Mouse (Mus musculus) adrenal gland, postnatal 25 days (tissue): ENCODE results near the gene 4930519G04Rik. TPM values are rescaled to one million over a fixed set of nuclear protein-coding genes. Genes with fewer than 3 reads are reported as not detected.
"Not testable (repeated sequence)": the region's sequence is repeated elsewhere in the genome, so short reads cannot be mapped to it uniquely, and the experiment has no call there.

Source experiments
- DNase-seq: peaks from one replicate; pipeline ENCODE4 v3.0.0; 2021; ENCODE audit warnings: mixed read lengths
- microRNA-seq, 2 experiments: library from miRNA; unstranded; fragments of <30 nt; microRNA quantifications; one replicate each; pipeline ENCODE4 v1.2.0; 2021
- total RNA-seq: library from RNA; stranded (reverse); gene quantifications from 2 replicates; pipeline ENCODE4 v1.2.3, GENCODE M21; 2021

The 4930519G04Rik gene
- total RNA-seq, 1 experiment from 2014 or later: not detected

GRCm38 (mm10) chr5:114913686-114914085, 60.2 kb downstream of the 4930519G04Rik start:
- no peak for DNase-seq

GRCm38 (mm10) chr5:114914855-114915254, 61.4 kb downstream of the 4930519G04Rik start:
- no peak for DNase-seq

- no peak for DNase-seq
Measured at GRCm38 (mm10) chr5:114915854-114916253, 62.4 kb downstream of the 4930519G04Rik start.

- DNase-seq: no peak
Measured at GRCm38 (mm10) chr5:114916777-114917176, 63.3 kb downstream of the 4930519G04Rik start.

- DNase-seq: not testable (repeated sequence)
Measured at GRCm38 (mm10) chr5:114917357-114917756, 63.9 kb downstream of the 4930519G04Rik start.

GRCm38 (mm10) chr5:114921551-114922365, 68.3 kb downstream of the 4930519G04Rik start:
- DNase-seq: no peak

GRCm38 (mm10) chr5:114922366-114922731, 68.9 kb downstream of the 4930519G04Rik start:
- no peak for DNase-seq

GRCm38 (mm10) chr5:114922998-114923473, 69.6 kb downstream of the 4930519G04Rik start, which contains the start of gene Oasl1:
Gene Oasl1, plus strand, starts transcription at chr5:114923240.
- DNase-seq: peak; percentile 43

- no peak for DNase-seq
Measured at GRCm38 (mm10) chr5:114926153-114926684, 72.8 kb downstream of the 4930519G04Rik start.

GRCm38 (mm10) chr5:114926753-114927152, 73.3 kb downstream of the 4930519G04Rik start:
- no peak for DNase-seq

GRCm38 (mm10) chr5:114931626-114932025, 78.2 kb downstream of the 4930519G04Rik start:
- no peak for DNase-seq

GRCm38 (mm10) chr5:114933206-114933605, 79.7 kb downstream of the 4930519G04Rik start:
- no peak for DNase-seq

Small RNA genes within 50 kb of the gene (microRNA-seq; reads per million reads assigned to microRNA genes)
- 22.0 to 22.4 reads per million in 2 experiments for gene Mir6240

Other genes starting within 250 kb of the 4930519G04Rik start
- gene Trpv4, start 195.2 kb upstream of the 4930519G04Rik start, total RNA-seq: 1.2 and 1.3 TPM in 2 replicates
- 61.9 and 66.2 TPM in 2 replicates for gene Gltp, start 162.7 kb upstream of the 4930519G04Rik start, total RNA-seq
- gene Tchp, start 145.9 kb upstream of the 4930519G04Rik start, total RNA-seq: 13.5 and 14.6 TPM in 2 replicates
- gene Ankrd13a, start 79.0 kb upstream of the 4930519G04Rik start, total RNA-seq: 74.6 and 93.8 TPM in 2 replicates
- gene Git2, start 78.1 kb upstream of the 4930519G04Rik start, total RNA-seq: 50.4 and 52.3 TPM in 2 replicates
- gene 1500011B03Rik, start 30.2 kb upstream of the 4930519G04Rik start, total RNA-seq: 35.7 and 47.5 TPM in 2 replicates
- 0.09 TPM in 1 of 2 replicates, not detected in the other for gene Gm9936, start 5.0 kb downstream of the 4930519G04Rik start, total RNA-seq
- 10.7 and 18.9 TPM in 2 replicates for gene Oasl2, start 43.3 kb downstream of the 4930519G04Rik start, total RNA-seq
- gene Oasl1, start 69.6 kb downstream of the 4930519G04Rik start, total RNA-seq: 1.3 and 1.8 TPM in 2 replicates
- 34.0 and 46.2 TPM in 2 replicates for gene 2210016L21Rik, start 88.5 kb downstream of the 4930519G04Rik start, total RNA-seq
- 0.29 TPM in 1 of 2 replicates, not detected in the other for gene Hnf1a, start 117.4 kb downstream of the 4930519G04Rik start, total RNA-seq
- 52.2 and 59.0 TPM in 2 replicates for gene Sppl3, start 157.5 kb downstream of the 4930519G04Rik start, total RNA-seq
- gene Gm10401, start 244.6 kb downstream of the 4930519G04Rik start, total RNA-seq: not detected in 2 replicates